Mouse (Mus musculus): ENCODE results near the gene Megf9.

DNA sequence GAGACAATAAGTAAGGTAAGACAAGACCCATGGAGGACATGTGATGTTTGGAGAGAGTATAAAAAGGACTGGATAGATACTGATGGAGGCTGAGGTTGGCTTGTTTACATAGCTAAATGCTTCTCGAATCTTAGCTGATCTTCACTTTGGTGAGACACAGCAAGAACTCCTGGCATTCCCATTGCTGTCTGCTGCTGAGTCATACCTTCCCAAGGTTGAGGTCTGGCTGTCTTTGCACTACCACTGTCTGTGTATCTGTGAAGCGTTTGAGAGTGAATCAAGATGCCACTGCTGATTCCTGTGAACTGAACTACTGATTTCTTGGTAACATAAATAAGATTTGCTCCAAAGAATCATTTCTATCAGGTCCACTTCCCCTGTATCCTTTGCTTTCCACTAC lies 19.1 kb upstream of the Megf9 start:
- TF ChIP-seq CTCF (IDR thresholded peaks at IDR 0.05; ENCODE audit: low read depth, low read length) = no peak
- TF ChIP-seq POLR2A (IDR thresholded peaks at IDR 0.05; ENCODE audit: extremely low read depth, insufficient read depth, low read length) = no peak
